Mouse (Mus musculus) cortical plate, adult 2 months (tissue): Measurements from ENCODE around the gene Ptp4a2. TPM values are rescaled to one million over a fixed set of nuclear protein-coding genes. Genes with fewer than 3 reads are reported as not detected.

Experiments used
- H3K27ac ChIP-seq: fragments of 200-500 bp; 2 replicates; pipeline ENCODE4 v1.5.1; 2012; ENCODE audit warnings: low read length, control low read depth, inconsistent platforms; ENCODE audit not compliant: insufficient read depth
- H3K4me1 ChIP-seq: fragments of 200-500 bp; 2 replicates; pipeline ENCODE4 v1.6.1; 2011; ENCODE audit warnings: low read length; ENCODE audit not compliant: control insufficient read depth, insufficient read depth
- H3K4me3 ChIP-seq: fragments of 200-500 bp; 2 replicates; pipeline ENCODE4 v1.5.1; 2011; ENCODE audit warnings: mild to moderate bottlenecking, low read length, control low read depth; ENCODE audit not compliant: insufficient read depth
- CTCF ChIP-seq: fragments of 200-500 bp; IDR thresholded peaks from 2 replicates; pipeline ENCODE4 v1.5.1; 2011; ENCODE audit warnings: mild to moderate bottlenecking, control low read depth, low read length; ENCODE audit not compliant: insufficient read depth; ENCODE audit errors: extremely low read depth
- POLR2A ChIP-seq: fragments of 200-500 bp; IDR thresholded peaks from 2 replicates; pipeline ENCODE4 v1.6.1; 2011; ENCODE audit warnings: mild to moderate bottlenecking, low read length, control low read depth; ENCODE audit not compliant: insufficient read depth; ENCODE audit errors: extremely low read depth
- polyA plus RNA-seq: library from polyadenylated mRNA; depleted of rRNA; stranded (reverse); fragments of >200 nt; gene quantifications from 2 replicates; pipeline ENCODE4 v1.2.3, GENCODE M21; 2012

The Ptp4a2 gene
- polyA plus RNA-seq, 1 experiment = 87.8 TPM

DNA sequence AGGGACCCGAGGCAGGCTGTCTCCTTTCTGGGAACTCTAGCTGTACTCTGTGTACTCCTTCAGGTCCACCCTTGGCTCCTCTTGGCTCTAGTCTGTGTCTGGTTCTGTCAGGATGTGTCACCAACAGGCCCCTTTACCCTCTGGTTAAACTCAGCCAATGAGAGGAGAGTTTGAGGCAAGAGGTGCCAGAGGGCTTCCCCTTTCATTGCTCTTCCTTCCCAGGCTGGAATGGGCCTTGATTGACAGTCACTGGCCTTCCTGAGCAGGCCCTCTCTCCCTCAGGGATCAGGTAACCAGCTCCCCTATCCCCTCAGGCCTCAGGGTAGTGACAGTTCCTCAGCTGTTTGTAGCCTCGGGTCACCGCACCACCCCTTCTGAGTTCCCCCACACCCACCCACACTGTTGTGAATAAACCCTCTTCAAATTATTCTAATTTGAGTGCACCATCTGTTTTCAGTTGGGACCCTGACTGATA, 28.1 kb upstream of the Ptp4a2 start:
- H3K27ac ChIP-seq = no peak overlapping the region
- no peak overlapping the region for H3K4me3 ChIP-seq
- no peak for TF ChIP-seq POLR2A
- no peak for TF ChIP-seq CTCF
- H3K4me1 ChIP-seq = peaks cover 5% of the 10 kb centered on the region; the same call in 1 of the 2 replicates

DNA sequence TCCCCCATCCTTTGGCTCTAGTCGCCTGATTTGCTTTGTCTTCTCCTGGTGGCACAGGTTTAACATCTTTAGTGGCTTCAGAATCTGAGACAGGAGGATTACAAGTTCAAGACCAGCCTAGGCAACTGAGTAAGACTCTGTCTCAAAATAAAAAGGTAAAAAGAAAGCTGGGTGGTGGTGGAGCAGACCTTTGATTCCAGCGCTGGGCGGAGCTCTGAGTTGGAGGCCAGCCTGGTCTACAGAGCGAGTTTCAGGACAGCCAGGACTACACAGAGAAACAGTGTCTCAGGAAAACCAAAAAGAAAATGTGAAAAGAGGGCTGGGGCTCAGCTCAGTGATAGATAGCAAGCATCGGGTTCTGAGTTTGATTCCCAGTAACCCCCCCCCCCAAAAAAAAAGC, 27.5 kb upstream of the Ptp4a2 start:
- Histone ChIP-seq H3K4me1 (peaks cover 5% of the 10 kb centered on the region; the same call in 1 of the 2 replicates), H3K4me3 (no peak overlapping the region), H3K27ac (no peak overlapping the region)
- no peak for TF ChIP-seq POLR2A
- TF ChIP-seq CTCF = no peak

DNA sequence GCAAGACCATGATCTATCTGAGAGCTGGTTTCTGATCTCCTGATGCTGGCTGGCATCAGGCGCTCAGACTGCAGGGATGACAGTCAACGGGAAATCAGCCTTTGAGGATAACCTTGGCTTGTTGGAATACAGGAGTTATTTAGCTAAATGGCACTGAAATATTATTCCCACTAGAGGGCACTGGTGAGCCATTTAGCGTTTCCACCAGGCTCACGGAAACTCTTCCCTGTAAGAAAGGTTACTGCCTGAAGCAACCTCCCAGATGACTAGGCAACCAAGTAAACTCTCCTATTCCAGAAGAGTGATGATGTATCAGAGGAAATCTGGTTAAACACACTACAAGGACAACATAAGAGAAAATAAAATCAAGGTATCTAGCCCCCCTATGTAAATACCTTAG, 25.8 kb upstream of the Ptp4a2 start:
- Histone ChIP-seq H3K4me1 (peaks cover 5% of the 10 kb centered on the region; the same call in 1 of the 2 replicates), H3K27ac (no peak overlapping the region), H3K4me3 (no peak overlapping the region)
- no peak for TF ChIP-seq POLR2A
- TF ChIP-seq CTCF = peak; percentile 86

DNA sequence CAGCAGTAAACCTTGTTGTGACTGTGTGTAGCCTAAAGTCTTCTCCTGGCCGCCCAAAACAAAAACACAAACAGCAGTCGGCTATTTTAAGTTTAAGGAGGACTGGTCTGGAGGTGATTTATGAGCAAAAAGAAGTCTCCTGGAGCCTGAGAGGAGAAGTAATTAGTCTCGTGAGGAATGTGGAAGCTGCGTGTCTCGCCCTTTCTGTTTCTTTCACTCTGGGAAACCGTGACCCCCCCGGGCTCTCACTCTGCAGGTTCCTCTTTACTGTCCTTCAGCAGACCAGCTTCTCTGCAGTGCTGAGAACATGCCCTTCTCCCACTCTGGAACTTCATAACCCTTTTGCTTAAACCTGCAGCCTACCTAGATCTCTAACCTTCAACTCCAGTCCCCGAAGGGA, 22.3 kb upstream of the Ptp4a2 start:
- Histone ChIP-seq H3K4me3 (no peak overlapping the region), H3K27ac (no peak overlapping the region), H3K4me1 (peaks cover 1% of the 10 kb centered on the region; the same call in 1 of the 2 replicates)
- no peak for TF ChIP-seq CTCF
- TF ChIP-seq POLR2A = no peak

DNA sequence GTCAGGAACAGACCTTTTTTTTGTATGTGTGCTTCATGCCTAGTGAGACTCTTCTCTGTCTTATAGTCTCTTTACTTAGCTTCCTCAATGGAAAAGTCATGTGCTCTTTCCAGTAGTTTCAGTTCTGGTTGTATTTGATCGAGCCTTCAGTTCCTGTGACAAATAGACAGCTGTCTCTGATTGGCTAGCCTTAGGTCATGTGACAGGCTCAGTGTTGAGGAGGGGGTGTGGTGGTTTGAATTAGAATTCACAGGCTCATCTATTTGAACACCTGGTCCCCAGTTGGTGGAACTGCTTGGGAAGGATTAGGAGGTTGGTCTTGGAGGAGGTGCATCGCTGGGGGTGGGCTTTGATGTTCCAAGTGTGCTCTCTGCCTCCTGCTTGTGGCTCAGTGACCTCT, 21.4 kb upstream of the Ptp4a2 start:
- H3K27ac ChIP-seq = no peak overlapping the region
- TF ChIP-seq CTCF (no peak), POLR2A (no peak)
- peaks cover 1% of the 10 kb centered on the region; the same call in 1 of the 2 replicates for H3K4me1 ChIP-seq
- no peak overlapping the region for H3K4me3 ChIP-seq

DNA sequence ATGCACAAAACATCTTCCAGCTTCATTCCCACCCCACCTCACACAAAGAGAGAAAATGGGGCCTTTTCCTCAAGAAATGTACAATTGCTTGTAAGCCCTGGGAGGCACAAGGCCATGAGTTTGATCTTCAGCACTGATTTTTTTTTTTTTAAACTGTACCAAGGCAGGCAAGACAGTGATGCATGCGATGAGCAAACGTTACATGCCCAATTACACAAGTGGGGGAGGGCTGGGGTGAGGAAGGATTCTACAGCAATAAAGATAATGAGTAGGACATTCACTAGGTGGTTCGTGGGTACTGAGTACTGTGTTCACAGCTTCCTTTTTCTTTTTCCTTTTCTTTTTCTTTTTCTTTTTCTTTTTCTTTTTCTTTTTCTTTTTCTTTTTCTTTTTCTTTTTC, 20.5 kb upstream of the Ptp4a2 start:
- Histone ChIP-seq H3K27ac (no peak overlapping the region), H3K4me3 (no peak overlapping the region), H3K4me1 (peaks cover 2% of the 10 kb centered on the region; the same call in 1 of the 2 replicates)
- TF ChIP-seq POLR2A (no peak), CTCF (no peak)

DNA sequence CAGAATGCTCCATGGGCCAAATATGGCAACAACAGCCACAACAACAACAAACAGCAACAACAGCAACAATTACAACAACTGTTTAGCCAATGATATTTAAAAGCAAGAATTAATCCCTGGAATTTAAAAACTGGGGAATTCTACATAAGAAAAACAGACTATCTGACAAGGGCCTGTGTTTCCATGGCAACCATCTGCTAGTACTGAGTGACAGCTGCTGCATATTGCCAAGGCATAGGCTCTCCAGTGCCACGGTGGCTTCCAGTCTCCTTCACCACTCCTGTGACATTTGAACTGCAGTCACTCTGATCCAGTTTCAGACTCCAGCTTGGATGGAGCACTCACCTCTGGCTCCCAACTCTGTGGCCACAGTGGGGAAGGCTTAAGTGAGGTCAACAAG, 19.6 kb upstream of the Ptp4a2 start:
- Histone ChIP-seq H3K4me3 (no peak overlapping the region), H3K4me1 (peaks cover 2% of the 10 kb centered on the region; the same call in 1 of the 2 replicates), H3K27ac (no peak overlapping the region)
- TF ChIP-seq CTCF (no peak), POLR2A (no peak)

DNA sequence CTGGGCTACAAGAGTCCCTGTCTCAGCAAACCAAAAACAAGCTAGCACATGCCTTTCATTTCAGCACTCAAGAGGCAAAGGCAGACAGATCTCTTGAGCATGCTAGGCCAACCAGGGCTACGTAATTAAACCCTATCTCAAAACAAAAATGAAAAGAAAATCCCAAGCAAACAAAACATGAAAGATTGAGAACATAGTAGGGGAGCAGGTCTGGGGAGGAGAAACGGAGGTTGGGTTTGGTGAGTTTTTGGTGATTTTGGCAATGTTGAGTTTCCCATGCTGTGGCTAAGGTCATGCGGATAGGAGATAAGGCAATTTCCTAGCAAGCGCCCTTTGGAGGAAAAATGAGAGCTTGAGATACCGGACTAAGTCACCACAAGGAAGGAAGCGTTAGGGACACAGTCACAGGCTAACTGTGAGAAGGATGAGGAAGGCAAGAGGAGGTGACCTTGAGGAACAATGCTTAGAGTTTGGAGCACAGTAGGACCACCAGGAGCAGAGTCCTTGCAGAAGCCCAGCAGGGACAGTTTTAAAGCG, 18.3 kb upstream of the Ptp4a2 start:
- no peak overlapping the region for H3K27ac ChIP-seq
- H3K4me1 ChIP-seq = peaks cover 2% of the 10 kb centered on the region; the same call in 1 of the 2 replicates
- TF ChIP-seq CTCF (no peak), POLR2A (no peak)
- no peak overlapping the region for H3K4me3 ChIP-seq

DNA sequence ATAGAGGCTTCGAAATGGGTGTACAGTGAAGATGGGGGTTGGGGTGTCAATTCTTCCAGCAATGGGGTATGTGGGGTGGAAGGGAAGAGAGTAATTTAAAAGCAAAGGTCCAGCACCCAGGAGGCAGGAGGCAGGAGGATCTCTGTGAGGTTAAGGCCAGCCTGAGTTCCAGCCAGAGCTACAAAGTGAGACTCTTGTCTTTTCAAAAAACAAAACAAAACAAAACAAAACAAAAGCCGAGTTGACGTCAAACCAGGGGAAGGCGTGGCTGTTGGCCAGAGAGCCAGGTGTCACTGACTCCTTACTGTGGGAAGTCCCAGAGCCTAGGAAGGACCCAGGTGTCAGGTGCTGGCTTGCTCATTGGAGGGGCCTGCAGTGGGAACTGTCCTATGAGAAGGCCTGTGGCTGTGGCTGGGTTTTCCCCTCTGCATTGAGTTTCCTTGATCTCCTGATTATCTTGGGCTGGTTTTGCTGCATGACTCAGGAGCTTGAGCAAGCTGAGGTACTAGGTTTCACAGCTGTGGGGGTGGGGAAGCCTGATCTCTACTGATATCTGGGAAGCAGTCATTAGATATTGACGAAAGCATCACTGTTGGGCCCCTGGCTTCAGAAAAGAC, 17.2 kb upstream of the Ptp4a2 start:
- TF ChIP-seq POLR2A (no peak), CTCF (no peak)
- Histone ChIP-seq H3K4me3 (no peak overlapping the region), H3K27ac (no peak overlapping the region), H3K4me1 (peaks cover 2% of the 10 kb centered on the region; the same call in 1 of the 2 replicates)
